Mouse (Mus musculus) 3134 (cell line): ENCODE measurements at regions not wholly inside any gene's neighbourhood (a gene's known extent, or its start where the extent isn't known, plus 50 kb on each side); places are given as distances from the start of the nearest gene placed in this dataset.

Experiments
- DNase-seq: peaks from one replicate; pipeline ENCODE4 v3.0.0-alpha.2; 2011; ENCODE audit warnings: low spot score; ENCODE audit not compliant: insufficient read length; ENCODE audit errors: extremely low read depth

DNA sequence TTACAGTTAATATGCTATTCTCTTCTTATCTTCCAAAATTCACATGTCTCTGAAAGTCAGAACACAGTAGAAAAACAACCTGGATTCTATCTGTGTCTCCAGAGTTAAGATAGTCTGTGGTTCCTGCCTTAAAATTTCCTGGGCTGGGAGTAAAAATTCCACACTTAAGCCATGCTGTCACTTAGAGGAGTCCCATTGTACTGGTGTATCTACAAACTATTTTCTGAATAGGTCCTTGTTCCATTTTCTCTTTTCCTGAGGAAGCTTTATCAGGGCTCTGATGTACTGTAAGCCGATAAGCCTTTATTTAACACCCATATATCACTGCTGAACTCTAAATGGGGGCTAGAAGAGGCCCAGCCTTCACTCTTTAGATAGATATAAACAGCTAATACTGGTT lies 1171.1 kb downstream of the Efnb2 start:
- DNase-seq, result no peak

DNA sequence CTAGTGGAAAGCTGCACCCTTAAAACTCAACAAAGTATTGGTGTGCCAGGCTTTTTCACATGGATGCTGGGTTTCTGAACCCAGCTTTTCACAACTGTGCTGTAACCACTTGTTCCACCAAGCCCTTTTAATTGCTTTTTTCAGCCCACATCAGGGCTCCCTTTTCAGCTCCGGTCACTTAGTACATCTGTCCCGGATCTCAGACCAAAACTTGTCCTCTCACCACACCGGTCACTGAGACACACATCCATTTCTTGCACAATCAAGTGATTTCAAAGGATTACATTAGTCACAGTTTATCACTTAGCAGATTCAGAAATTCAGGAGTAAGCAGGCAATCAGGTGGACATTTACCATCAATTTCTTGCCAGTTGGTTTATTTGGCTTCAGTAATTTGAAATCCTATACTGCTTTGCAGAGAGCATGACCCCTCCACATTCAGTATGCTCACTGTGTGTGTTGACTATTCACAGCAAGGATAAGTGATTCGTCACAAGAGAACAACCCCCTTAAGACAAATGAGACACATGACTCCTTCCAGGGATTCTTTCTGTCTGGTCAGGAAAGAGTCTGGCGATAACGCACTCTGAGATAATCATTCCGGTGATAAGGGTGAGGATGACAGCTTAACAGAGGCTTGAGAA lies 1188.8 kb downstream of the Efnb2 start:
- no peak for DNase-seq

DNA sequence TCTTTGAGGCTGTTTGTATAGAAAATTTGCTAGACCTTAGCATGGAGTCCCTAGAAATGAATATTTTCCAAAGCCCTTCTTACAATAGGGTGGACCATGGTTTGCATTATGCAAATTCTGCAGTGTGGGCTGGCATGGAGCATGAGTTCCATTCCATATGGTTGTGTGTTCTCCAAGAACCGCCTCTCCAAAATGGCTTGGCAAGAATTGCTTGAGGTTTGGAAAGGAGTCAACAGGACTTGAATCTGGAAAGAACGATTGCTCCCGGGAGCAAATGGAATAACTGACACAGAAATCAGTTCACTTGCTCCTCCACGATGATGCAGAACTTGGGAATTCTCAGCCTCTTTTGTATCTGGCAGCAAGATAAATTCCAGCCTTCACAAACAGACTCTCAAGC lies 1191.8 kb downstream of the Efnb2 start:
- peak; percentile 1 for DNase-seq

DNA sequence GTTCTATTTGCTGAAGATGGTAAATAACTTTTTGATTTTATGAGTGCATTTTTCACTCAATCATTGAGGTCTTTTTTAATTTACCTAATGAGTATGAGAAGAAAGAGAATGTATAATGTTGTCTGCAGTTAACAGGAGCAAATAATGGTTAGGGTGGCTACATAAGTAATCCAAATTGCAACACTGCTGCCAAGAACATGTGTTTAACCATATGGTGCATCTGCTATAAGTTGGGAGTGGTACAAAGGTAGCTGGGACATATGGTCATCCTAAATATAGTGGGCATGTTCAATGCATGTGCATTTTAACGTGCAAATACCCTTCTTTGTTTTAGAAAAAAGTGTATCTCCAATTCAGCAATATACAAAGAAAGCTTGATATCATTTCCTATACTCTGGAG lies 1198.2 kb downstream of the Efnb2 start:
- DNase-seq, result no peak

DNA sequence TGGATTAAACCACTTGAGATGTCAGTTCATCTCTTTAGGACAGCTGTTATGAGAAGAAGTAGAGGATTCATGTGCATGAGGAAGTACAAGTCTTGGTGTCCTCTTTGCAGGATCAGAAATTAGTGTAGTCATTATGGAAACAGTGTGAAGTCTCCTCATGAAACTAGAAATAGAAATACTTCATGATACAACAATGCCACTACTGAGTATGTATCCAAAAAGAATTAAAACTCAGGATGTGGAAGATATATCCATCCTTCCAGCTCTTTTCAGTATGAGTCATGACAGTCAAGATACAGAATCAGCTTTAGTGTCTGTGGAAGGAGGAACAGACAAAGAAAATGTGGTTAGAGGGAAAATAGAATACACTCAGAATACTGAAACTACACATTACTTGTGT lies 1211.7 kb downstream of the Efnb2 start:
- DNase-seq, result no peak

DNA sequence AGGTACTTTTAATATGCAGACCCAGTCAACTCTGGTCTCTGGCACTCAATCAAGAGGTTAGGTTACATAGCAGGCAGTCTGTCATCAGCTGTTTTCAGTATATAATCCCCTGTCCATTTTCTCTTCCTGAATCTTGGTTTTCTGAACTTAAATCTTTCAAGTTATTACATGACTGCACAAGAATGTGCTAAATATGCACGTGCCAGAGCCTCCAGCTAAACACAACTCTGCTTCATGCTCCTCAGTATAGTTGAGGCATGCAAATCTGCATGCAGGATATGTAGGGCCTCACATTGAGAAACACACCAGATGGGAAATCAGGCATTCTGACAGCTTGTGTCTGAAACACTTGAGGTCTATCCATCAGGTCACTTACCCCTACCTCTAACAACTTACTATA lies 1214.0 kb downstream of the Efnb2 start:
- no peak for DNase-seq

DNA sequence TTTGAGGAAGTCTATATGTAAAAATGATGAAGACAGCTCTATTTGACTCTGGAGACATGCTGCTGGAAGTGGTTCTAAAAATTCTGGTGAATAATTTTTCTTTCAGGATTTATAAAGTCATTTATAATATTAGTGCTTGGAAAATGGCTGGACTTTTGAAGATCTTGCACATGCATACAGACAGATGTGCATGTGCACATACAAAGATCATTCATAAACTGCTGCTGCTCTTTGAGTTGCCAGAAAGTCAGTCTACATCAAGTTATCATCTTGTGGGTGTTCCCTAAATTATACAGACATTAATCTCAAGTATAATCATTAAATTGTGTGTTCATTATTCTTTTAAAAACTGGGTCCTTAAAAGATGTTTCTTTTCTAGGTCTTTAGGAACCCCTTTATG lies 1220.2 kb downstream of the Efnb2 start:
- no peak for DNase-seq

DNA sequence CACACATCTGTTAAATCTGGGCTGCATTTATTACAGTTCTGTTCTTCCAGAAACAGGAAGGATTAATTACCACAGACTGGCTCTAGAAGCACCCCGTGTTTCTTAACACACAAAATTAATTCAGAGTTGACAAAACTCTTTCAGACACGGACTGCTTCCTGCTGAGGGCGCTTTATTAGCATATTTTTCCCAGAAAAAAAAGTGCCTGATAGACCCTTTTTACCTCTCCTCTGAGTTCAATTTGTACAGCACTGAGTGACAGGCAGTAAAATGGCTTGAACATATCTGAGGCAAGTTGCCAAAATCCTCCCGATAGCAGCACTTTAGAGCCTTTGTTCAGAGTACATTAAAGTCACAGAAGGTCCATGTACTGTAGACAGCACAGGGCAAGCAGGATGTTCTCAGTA lies 1220.8 kb downstream of the Efnb2 start:
- DNase-seq, result no peak

DNA sequence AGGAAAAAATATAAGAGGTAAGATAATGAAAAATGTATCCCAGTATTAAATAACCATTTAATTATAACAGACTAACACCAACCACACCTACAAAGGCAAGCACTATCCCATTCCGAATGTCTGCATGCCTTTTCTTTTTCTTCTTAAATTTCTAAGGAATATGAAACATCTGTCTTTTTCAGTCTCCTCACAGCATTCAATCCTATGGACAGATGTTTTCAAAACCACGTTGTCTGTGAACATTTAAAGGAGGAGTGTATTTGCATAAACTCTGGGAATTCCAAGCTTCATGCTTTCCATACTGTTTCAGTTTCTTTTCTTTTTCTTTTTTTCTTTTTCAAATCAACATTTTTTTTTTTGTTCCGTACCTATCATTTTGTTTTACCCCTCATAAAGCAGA lies 1221.2 kb downstream of the Efnb2 start:
- no peak for DNase-seq

DNA sequence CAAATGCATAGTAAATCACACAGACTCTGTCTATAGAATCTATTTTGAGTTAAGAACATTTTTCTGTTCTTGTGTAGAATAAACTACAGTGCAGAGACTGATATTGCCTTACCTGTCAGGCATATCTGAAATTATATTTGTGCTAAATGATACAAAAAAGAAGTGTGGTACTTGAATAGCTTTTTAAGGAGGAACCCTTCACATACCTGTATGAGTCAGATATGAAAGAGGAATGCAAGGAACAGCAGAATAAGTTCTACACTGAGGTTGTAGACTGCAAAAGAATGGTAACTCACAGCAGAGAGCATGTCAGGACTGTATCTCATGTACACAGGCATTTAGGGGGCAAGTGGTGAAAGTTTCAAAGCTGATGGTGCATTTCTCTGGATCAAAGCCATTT lies 1230.6 kb downstream of the Efnb2 start:
- DNase-seq, result no peak

DNA sequence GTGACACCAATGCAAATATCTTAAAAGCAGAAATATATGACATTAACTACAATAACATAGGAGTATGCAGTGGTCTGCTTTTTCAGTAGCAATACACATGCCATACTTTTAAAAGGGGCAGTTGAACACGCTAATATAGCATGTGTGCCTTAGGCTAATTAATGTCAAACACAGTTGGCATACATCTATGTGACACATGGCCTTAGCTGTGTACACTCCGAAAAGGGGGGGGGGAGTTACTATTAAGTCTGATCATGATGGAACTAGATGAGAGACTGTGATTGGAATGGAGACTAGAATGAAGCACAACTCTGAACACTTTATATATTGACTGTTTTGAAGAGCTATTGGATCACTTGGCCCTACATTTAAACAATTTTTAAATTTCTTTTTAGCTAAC lies 1262.9 kb downstream of the Efnb2 start:
- no peak for DNase-seq

DNA sequence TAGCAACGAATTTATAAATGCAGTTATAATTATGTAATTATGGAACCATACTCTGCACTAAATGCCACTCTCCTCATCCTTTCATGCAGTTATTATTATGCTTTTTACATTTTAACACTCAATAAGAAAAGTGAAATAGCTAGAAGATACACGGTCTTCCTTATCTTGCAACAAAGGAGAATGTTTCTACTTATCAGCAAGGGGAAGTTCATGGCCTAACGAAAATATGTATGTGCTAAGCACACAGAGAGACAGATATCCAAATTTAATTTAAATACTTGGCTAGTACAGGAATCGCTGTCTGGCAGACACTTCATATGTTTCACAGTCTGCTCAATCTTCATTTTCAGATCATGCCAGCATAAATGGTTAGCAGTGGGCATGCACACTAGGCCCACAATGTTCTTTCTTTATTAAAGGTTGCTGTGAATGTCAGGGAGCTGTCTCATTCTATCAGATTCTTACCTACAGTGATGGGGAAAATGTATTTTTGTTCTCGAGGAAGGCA lies 1263.6 kb downstream of the Efnb2 start:
- no peak for DNase-seq
